Mouse (Mus musculus) intestine, embryonic 14.5 days (tissue): ENCODE measurements around the gene Snx8. TPM values are rescaled to one million over a fixed set of nuclear protein-coding genes. Genes with fewer than 3 reads are reported as not detected.

Experiments
- ATAC-seq: fragments of 200-750 bp; cut with Nextera tagmentation; replicated peaks from 2 replicates; pipeline ENCODE4 v1.8.0; 2017; ENCODE audit warnings: low read depth, moderate number of reproducible peaks, moderate TSS enrichment, moderate library complexity; ENCODE audit not compliant: low FRiP score, low TSS enrichment
- DNase-seq: peaks from one replicate; pipeline ENCODE4 v3.0.0-alpha.2; 2018; ENCODE audit warnings: low spot score
- H3K27ac ChIP-seq: fragments of 300-500 bp; sonication (generic); 2 replicates; pipeline ENCODE4 v1.5.1; 2014; ENCODE audit warnings: low read depth, mild to moderate bottlenecking, control low read depth
- H3K27me3 ChIP-seq: fragments of 300-500 bp; sonication (generic); replicated peaks from 2 replicates; pipeline ENCODE4 v1.6.1; 2014; ENCODE audit warnings: low read length, control low read depth; ENCODE audit not compliant: control insufficient read depth, insufficient read depth
- H3K36me3 ChIP-seq: fragments of 300-500 bp; sonication (generic); 2 replicates; pipeline ENCODE4 v1.6.1; 2014; ENCODE audit warnings: low read length, control low read depth; ENCODE audit not compliant: control insufficient read depth, insufficient read depth
- H3K4me1 ChIP-seq: fragments of 300-500 bp; sonication (generic); replicated peaks from 2 replicates; pipeline ENCODE4 v1.6.1; 2014; ENCODE audit warnings: low read length, control low read depth, mixed read lengths; ENCODE audit not compliant: control insufficient read depth, insufficient read depth
- H3K4me2 ChIP-seq: fragments of 300-500 bp; sonication (generic); 2 replicates; pipeline ENCODE4 v1.6.1; 2014; ENCODE audit warnings: low read length
- H3K4me3 ChIP-seq: fragments of 300-500 bp; sonication (generic); 2 replicates; pipeline ENCODE4 v1.5.1; 2014; ENCODE audit warnings: low read depth, low read length, control low read depth, mixed read lengths
- H3K9ac ChIP-seq: fragments of 300-500 bp; sonication (generic); 2 replicates; pipeline ENCODE4 v1.6.1; 2014; ENCODE audit warnings: mild to moderate bottlenecking, low read length
- H3K9me3 ChIP-seq: fragments of 300-500 bp; sonication (generic); 2 replicates; pipeline ENCODE4 v1.6.1; 2016; ENCODE audit warnings: low read length, control low read depth; ENCODE audit not compliant: control insufficient read depth
- WGBS: fragments of 180-500 bp; shearing (Covaris S2); extraction: QIAGEN DNeasy Blood & Tissue Kit; methylation state at CpG from one replicate; pipeline ENCODE4 v1.1.7; 2014; 5-methylcytosine and 5-hydroxymethylcytosine counted together
- polyA plus RNA-seq: library from polyadenylated mRNA; unstranded; fragments of >200 nt; fragmentation: Nextera tagmentation; extraction: Ambion mirVana; gene quantifications from 2 replicates; pipeline ENCODE4 v1.2.1, GENCODE M21; 2014

Gene Snx8
- polyA plus RNA-seq, result 7.7 and 9.3 TPM in 2 replicates

DNA sequence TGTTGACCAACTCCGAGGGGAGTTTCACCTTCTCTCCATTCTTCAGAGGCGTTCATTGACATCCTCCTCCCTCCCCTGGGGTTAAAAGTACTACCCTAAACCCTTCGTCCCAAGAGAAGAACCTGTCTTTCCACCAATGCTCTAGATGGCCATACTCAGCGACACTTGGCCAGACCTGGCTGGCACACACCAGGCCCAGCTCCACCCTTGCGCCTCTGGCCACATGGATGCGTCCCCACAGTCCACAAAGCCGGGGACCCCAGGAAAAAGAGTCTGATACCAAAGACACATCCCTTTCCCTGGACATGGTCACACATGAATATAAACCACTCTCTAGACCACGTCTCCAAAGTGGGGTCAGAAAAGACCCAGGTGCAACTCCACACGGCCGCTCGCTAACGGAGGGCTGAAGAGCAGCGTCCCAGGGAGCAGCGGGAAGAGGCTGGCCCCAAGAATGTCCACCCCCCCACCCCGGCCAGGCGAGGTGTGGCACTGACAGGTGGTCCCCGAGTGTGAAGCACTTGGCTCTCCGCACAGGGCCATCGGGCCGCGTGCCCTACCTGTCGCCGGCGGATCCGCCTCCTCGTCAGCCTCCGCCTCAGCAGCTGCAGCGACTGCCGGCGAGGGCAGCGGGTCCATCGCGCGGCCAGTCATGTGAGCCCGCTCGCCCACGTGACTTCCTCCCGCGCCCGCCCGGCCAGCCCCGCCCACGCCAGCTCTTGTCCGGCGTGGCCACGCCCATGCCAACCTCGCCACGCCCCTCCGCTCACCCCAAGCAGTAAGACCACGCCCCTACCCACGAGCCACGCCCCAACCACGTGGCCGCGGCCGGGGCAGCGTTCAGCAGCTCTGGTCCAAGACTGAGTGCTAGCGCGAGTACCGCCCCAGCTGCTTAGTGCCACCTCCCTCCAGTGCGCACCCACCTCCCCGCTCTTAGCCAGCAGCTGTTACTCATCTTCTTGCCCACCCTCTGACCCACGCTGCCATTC, at the start of gene Snx8:
Gene Snx8 (minus strand): TSS at position 675 of the 989 bp plus-strand sequence.
- Histone ChIP-seq H3K9me3 (no peaks in the 10 kb centered on the region), H3K27me3 (no peaks in the 10 kb centered on the region), H3K4me1 (no peaks in the 10 kb centered on the region; the same call in 1 of the 2 replicates), H3K4me3 (peak within 1 kb of the TSS; percentile 79), H3K4me2 (peak within 1 kb of the TSS; percentile 98), H3K9ac (peak within 1 kb of the TSS; percentile 66), H3K27ac (no peak within 1 kb of the TSS), H3K36me3 (no peaks in the 10 kb centered on the region)
- ATAC-seq, result peak; percentile 93
- DNase-seq, result peak; percentile 97
- WGBS, result 1% methylated on average over 48 of the region's 63 CpGs

DNA sequence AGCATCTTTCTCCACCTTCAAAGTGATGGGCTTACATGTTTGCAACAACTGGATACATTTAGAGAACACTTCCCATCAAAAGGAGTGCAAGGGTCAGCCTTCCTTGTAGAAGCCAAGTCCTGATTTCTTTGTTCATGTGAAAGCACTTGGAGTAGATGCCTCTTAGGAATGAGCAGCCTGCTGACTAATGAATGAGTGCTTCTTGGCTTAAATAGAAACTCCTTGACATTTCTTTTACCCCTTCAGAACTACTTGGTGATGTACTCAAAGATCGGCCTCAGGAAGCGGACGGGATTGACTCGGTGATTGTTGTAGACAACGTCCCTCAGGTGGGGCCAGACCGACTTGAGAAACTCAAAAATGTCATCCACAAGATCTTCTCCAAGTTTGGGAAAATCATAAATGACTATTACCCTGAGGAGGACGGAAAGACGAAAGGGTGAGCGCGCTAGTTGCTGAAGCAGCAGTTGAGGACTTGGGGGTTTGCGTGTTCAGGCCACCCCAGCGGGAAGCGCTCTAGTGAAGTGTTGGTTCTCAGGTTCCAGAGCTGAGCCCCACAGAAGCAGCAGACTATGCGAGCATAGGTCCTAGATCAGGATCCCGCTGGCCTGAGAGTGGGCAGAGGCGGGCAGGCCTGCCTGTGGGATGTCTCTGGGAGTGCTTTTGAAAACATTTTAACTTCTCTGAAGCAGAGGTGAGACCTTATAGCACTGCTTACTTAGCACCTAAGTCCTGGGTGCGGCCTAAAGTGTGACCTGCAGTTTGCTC, 36.1 kb upstream of the Snx8 start:
- peaks cover 15% of the 10 kb centered on the region for H3K4me1 ChIP-seq
- DNase-seq (no peak), ATAC-seq (no peak)
- WGBS, result 93% methylated on average over 17 of the region's 17 CpGs
- peaks cover 54% of the 10 kb centered on the region for H3K36me3 ChIP-seq
- no peak overlapping the region for H3K4me2 ChIP-seq
- H3K9me3 ChIP-seq, result no peaks in the 10 kb centered on the region
- no peak overlapping the region for H3K4me3 ChIP-seq
- H3K27ac ChIP-seq, result no peak overlapping the region
- no peak overlapping the region for H3K9ac ChIP-seq
- H3K27me3 ChIP-seq, result no peaks in the 10 kb centered on the region

DNA sequence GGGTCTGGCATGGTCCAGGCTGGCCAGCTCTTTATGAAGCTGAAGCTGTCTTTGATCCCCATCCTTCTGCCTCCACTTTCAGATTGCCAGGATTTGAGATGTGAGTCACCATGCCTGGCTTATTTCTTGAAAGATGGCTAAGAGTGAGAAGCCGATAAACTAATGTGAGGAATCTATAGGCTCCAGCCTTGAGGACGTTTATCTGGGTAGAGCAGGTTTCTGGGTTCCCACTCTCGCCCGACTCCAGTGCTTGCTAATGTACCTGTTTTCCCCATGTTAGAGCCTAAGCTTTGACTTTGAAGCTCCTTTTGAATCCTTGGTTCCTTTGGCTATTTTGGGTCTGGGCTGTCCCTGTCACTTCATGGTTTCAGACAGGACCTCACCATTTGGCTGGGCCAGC, 31.6 kb upstream of the Snx8 start:
- peak overlapping the region; percentile 94 for H3K9ac ChIP-seq
- H3K9me3 ChIP-seq, result no peaks in the 10 kb centered on the region
- H3K27ac ChIP-seq, result no peak overlapping the region
- 56% methylated on average over 4 of the region's 4 CpGs for WGBS
- no peaks in the 10 kb centered on the region for H3K27me3 ChIP-seq
- peaks cover 16% of the 10 kb centered on the region for H3K4me1 ChIP-seq
- peaks cover 9% of the 10 kb centered on the region for H3K36me3 ChIP-seq
- ATAC-seq (no peak), DNase-seq (no peak)
- peak overlapping the region; percentile 79 for H3K4me3 ChIP-seq
- peak overlapping the region; percentile 97 for H3K4me2 ChIP-seq

DNA sequence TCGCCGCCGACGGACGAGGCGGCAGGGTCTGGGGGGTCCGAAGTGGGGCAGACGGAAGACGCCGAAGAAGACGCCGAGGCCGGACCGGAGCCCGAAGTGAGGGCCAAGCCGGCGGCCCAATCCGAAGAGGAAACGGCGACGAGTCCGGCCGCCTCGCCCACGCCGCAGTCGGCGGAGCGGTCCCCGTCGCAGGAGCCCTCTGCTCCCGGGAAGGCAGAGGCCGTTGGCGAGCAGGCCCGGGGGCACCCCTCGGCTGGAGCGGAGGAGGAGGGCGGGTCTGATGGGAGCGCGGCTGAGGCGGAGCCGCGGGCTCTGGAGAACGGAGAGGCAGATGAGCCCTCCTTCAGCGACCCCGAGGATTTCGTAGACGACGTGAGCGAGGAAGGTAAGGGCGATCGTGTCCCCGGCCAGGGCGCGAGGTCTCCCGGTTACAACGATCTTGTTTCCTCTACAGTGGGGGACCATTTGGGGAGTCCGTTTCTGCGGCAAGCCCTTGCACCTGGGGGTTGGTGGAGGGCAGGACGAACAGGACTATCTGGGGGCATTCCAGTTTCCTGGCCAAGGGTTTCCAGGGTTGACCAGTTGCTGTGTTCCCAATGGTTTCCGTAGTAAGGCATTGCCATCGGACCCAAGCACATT, 30.5 kb upstream of the Snx8 start:
- Histone ChIP-seq H3K4me1 (peaks cover 16% of the 10 kb centered on the region), H3K36me3 (no peaks in the 10 kb centered on the region), H3K27ac (peak overlapping the region; percentile 97), H3K4me2 (peak overlapping the region; percentile 97), H3K9me3 (no peaks in the 10 kb centered on the region), H3K9ac (peak overlapping the region; percentile 94), H3K27me3 (no peaks in the 10 kb centered on the region), H3K4me3 (peak overlapping the region; percentile 79)
- no peak for DNase-seq
- peak; percentile 10; the same call in 1 of the 2 replicates for ATAC-seq
- under 1% methylated on average over 62 of the region's 62 CpGs for WGBS

DNA sequence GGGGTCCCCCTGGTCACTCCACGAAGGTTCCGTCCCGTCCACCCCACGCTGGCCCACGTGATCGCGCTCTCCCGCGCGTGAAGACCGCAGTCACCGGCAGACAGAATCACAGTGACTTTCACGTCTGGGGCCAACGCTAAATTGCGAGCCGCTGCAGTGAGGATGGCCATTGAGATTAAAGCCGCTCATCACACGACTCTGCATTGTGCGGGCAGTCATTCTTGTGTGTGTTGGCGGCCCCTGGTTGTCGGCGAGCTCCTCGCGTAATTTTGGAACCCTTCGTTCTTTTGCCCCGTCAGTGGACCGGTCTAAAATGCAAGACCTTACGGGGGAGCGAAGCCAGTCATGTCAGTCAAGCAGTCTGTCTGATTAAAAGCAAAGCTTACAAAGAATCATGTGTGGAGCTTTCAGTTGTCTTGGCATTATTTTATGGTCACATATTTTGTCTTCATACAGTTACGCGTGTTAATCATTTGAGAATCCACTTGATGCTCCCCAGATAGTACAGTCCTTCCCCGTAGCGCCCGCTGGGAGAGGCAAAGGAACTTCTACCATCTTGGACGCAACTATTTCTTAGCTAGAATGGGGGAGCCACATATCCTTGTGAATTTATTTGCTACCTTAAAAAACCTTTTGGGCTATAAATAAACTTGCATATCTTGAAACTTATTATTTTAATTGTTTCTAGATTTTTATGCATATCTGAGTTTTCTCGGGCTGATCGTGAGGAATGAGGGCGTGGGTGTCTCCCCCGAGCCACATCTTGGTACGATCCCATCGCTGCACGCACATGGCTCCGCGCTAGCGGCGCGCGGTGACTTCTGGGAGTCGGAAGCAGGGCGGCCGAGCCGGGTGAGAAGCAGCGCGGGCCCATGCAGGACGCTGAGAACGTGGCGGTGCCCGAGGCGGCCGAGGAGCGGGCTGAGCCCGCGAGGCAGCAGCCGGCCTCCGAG, 29.7 kb upstream of the Snx8 start, which contains the start of gene Eif3b:
Gene Eif3b (plus strand): TSS at position 840 of the 953 bp plus-strand sequence.
- Histone ChIP-seq H3K27me3 (no peaks in the 10 kb centered on the region), H3K9me3 (no peaks in the 10 kb centered on the region), H3K4me2 (peak within 1 kb of the TSS; percentile 97), H3K4me3 (peak within 1 kb of the TSS; percentile 79), H3K27ac (peak within 1 kb of the TSS; percentile 97), H3K36me3 (no peaks in the 10 kb centered on the region), H3K4me1 (peaks cover 16% of the 10 kb centered on the region), H3K9ac (peak within 1 kb of the TSS; percentile 94)
- under 1% methylated on average over 65 of the region's 65 CpGs for WGBS
- DNase-seq (peak; percentile 93), ATAC-seq (peak; percentile 93)

DNA sequence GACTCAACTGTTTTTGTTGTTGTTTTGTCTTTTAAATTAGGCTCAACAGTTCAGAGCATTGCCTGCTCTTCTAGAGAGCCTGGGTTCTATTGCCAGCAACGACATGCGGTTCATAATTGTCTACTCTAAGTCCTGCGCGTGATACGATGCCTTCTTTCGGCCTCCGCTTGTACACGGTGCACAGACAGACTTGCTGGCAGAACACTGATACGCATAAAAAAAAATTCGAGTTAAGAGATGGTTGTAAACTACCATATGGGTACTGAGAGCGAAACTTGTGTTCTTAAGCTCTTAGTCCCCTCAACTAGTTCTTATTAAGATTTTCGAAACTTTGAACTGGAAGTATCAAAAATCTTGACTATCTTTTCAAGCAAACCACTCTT, 29.0 kb upstream of the Snx8 start:
- 1% methylated on average over 12 of the region's 12 CpGs for WGBS
- H3K36me3 ChIP-seq, result no peaks in the 10 kb centered on the region
- H3K27ac ChIP-seq, result peak overlapping the region; percentile 97
- ATAC-seq (no peak), DNase-seq (peak; percentile 54)
- peak overlapping the region; percentile 97 for H3K4me2 ChIP-seq
- peaks cover 16% of the 10 kb centered on the region for H3K4me1 ChIP-seq
- no peaks in the 10 kb centered on the region for H3K27me3 ChIP-seq
- peak overlapping the region; percentile 79 for H3K4me3 ChIP-seq
- peak overlapping the region; percentile 94 for H3K9ac ChIP-seq
- no peaks in the 10 kb centered on the region for H3K9me3 ChIP-seq

DNA sequence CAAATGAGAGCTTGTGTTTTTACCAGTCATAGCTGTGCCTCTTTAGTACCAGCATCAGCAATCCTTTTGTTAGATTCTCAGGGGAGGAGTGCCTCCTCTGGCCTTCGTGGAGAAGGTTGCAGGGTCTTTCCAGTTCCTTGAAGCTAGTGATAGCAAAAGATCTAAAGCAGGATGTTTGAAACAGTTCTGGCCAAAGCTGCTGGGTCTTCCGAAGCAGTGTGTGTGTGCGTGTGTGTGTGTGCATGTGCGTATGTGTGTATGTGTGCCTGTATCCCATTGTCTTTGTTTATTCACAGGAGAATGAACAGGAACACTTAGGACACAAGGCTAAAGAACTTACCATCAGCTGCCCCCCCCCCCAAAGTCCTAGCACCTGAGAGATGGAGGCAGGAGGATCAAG, 25.6 kb upstream of the Snx8 start:
- no peak overlapping the region for H3K27ac ChIP-seq
- no peak for ATAC-seq
- DNase-seq, result no peak
- no peaks in the 10 kb centered on the region for H3K27me3 ChIP-seq
- no peak overlapping the region for H3K4me2 ChIP-seq
- no peak overlapping the region for H3K9ac ChIP-seq
- WGBS, result 65% methylated on average over 4 of the region's 4 CpGs
- no peaks in the 10 kb centered on the region for H3K9me3 ChIP-seq
- no peak overlapping the region for H3K4me3 ChIP-seq
- H3K4me1 ChIP-seq, result no peaks in the 10 kb centered on the region
- H3K36me3 ChIP-seq, result no peaks in the 10 kb centered on the region
